Mouse (Mus musculus): Measurements from ENCODE around the gene Dkk2.

DNA sequence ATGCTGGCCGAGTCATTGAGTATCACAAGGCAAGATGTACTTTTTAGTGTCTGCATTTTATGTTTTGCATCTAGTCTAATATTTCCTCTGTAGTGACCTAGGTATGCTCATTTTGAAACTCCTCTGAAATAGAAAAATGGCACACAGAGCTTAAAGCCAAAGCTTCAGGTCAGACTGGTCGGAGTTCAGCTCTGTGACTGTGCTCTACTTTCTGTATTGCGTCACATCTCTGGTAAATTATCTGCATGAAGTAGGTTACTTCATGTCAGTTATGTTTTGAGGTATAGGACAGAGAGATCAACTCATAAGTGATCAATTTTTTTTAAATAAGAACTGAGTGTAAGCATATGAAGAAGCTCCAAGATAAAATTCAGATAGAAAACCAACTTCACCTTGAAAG lies 45.7 kb downstream of the Dkk2 start:
- no peak for TF ChIP-seq EP300 (IDR thresholded peaks at IDR 0.05; ENCODE audit: insufficient read depth, low read depth, low read length)
- no peak for TF ChIP-seq CTCF (IDR thresholded peaks at IDR 0.05; ENCODE audit: low read depth, low read length)
